Mouse (Mus musculus) spleen, postnatal 10 days (tissue): Measurements from ENCODE around the gene Vps13d.

Experiments
- DNase-seq, 2 experiments: peaks; one replicate each; pipeline ENCODE4 v3.0.0; 2021 to 2022; ENCODE audit warnings: low spot score in 2 of 2

Vps13d gene

DNA sequence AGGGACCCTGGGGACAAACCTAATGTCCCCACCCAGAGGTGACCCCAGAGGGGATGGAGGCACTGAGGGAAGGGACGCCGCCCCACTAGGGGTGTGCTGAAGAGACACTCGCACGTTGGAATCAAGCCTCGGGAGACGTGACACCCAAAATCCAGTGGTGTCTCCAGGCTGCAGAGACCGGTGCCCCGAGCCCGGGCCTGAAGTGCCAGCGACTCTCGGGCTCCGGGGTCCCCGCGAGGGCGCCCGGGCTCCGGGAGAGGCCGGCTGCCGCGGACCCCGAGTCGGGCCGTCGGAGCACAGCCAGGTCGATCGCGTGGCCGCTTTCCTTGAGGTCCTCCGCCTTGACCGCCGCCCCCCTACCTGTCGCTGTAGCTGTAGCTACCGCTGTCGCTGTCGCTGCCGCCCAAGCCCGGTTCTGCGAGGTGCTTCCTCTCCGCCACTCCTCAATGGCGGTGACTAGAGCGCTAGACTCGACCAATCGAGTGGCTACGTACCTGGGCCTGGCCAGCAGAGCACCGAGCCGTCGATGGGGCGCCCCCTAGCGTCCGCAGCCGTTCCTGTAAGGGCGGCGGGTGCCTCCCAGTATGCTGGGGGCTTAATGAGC, at the start of gene Vps13d:
Gene Vps13d (minus strand): TSS at position 447 of the 604 bp plus-strand sequence.
- peak; percentile 93 to 97 for DNase-seq

DNA sequence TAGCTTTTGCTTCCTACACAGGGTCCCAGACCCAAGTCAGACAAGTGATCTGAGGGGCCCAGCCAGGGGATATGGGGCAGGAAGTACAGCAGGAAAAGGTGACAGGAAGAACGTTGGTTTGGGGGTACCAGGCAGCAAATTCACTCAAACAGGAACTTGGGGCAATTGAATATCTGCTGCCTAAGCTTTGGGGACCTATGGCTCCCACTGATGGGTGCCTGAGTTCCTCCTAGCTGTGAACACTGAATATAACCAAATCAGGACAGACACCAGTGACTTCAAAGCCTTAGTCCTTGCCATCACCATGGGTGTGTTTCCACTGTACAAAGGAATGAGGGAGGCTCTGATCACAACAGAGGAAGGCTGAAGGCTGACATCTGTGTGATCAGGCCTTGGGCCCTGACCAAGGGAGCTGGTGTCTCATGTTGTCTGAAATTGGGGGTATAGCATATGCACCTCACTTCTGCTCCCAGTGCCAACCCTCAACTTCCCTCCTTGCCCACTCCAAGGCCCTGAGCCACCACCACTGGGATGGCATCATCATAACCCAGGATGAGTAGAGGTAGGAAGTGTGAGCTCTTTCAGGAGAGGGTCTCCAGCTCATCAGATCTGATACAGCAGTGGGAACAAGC, 48.0 kb upstream of the Vps13d start:
- no peak for DNase-seq

DNA sequence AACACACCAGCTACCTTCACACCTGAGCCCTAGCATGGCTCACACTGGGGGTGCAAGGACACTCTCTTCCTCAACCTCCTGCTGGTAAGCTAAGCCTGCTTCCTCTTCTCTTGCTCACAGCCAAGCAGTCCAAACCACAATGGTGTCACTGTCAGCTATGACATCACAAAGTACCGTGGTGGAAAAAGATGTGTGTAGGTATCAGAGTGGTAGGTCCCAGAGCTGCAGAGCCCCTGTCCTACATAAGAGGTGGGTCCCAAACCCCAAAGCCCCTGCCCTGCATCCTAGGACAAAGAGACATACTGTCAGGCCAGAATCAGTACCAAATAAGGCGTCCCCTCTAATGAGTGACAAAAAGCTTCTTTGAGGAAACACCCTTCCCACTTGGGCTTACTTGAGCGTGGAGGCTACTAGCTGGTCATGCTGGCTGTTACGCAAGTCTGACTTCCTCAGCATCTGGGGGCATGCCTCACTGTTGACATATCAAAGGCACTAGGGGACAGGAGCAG, 46.0 kb upstream of the Vps13d start:
- DNase-seq, result peak in 1 of 2 experiments; percentile 43

DNA sequence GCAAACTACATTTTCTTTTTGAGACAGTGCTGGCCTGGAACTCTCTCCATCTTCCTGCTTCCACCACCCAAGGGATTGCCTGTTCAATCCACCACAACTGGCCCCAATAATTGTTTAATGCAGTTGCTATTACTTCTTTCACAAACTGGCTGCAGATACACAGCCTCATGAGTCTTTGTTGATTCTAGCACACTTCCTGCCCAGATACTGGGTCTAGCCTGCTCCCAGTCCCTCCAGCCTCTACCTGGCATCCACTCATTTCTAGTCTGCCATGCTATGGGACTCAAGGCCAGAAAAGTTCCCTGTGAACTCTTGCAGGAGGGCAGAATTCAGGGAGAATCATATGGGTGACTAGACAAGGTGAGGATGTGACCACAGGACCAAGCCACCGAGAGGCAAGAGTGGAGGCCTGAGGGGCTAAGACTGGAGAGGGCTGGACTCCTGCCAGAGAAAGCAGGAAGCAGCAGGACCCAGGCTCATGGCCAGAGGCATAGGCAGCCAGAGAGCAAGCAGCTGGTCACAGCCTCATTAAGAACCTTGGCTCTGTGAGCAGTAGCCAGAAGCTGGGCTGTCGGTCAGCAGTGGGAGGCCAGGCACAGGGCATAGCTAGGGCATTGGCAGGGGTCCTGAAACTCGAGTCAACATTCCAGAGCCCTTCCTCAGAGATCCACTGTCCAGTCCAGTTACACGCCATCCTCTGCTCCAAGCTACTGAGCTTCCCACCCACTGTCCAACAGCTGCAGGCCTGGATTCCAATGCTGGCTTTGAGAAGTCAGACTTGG, 44.4 kb upstream of the Vps13d start:
- peak in 1 of 2 experiments; percentile 32 for DNase-seq

DNA sequence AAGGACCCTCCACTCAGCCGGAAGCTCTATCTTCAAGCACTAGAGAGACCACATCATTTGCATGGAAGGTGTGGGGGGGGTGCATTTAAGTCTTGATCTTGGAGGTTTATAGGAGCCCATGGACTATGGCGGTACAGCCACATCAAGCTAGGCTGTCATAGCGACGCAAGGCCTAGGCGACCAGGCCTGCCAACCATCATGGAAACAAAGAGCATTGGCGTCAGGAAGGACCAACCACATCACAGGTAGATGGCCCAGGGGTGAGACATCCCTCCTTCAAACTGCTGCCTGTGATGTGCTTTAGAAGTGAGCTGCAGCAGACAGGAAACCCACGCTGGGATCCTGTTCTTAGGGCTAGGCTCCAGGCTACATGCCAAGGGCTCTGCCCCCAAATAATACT, 41.2 kb upstream of the Vps13d start:
- no peak for DNase-seq

DNA sequence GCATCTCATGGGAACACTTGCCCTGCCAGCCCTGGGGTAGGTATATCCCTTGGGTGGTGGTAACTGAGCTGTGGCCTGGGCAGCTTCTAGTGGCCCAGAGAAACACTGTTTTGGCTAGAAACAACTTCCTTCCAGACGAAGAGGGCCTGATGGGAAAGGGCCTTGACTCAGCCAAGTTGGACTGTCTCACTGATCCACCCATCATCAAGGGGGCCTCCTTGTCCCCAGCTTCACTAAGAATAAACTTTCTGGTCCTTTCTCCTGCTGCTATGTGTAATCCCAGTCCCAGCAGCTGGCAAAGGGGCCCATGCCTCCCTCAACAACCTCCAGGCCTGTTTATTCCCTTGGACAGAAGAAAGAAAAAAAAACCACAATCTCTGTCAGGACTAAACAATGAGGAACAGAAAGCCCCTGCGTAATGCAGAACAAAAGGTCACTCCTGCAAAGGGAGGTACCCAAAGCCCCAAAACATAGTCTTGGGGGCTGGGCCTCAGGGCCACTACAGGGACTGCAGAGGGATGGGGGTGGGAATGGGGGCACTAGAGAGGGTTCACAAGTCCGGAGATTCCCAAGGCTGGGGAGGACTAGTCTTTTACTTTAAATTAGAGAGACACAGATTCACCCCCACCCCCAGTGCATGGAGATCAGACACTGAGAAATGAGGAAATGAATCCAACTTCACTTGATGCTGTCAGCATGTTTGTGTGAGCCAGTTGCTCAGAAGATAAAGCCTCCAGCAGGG, 38.9 kb upstream of the Vps13d start:
- no peak for DNase-seq

DNA sequence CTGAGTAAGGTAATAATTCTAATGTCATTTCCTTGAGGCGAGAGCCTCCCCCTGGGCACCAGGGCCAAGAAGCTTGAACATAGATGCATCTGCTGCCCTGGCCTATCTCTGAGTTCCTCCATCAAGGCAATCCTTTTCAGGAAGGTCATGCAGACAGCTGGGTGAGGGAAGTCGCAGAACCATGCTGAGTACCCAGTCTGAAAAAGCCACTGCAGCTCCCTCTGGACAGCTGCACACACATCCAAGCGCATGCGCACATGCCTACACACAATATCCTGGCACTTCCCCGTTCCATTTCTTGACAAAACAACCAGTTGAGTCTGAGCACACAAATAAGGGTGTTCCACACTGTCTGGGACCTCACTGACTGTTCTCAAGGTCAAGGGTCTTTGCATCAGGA, 36.9 kb upstream of the Vps13d start:
- DNase-seq, result no peak

DNA sequence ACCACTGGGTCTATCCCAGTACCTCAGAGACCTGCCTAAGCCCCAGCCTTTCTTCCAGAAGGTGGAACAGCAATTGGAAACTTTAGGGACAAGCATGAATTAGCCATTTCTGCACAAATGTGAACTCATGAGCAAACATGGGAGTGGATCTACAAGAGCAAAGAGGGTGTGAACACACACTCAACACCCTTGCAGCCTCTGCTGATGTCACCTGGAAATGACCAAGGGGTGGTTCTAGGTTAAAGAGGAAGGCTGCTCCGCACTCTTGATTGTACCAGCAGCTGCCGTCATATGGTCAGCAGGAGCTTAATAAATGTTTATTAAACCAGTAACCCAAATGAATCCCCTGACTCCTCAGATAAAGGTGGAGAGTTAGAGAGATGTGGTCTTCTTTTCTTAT, 35.8 kb upstream of the Vps13d start:
- no peak for DNase-seq

DNA sequence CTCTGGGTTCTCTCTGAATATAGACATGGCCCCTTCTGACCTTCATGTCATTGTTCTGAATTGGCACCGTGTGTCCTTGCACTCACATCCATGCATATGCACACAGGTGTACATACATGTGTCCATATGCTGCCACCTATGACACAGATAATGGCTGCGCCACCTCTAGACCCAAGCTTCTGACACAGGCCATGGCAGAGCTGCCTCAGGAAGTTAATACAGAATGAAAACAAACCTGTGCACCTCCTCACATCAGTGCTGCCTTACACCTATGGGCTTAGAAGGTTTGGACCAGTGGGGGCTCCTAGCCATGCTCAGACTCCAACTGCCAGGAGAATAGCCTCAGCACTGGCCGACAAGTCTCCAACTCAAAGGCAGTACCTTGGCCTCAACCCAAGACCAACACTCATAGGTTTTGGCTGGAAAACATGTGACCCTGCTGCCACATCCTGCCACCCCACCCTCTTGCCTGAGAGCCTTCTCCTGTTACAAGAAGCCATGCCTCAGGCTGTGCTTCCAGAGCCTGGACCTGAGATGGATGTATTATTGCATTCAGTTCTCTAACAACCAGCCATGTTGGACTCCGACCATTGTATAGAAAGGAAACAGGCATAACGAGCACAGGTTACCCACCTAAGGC, 34.8 kb upstream of the Vps13d start:
- DNase-seq, result no peak

DNA sequence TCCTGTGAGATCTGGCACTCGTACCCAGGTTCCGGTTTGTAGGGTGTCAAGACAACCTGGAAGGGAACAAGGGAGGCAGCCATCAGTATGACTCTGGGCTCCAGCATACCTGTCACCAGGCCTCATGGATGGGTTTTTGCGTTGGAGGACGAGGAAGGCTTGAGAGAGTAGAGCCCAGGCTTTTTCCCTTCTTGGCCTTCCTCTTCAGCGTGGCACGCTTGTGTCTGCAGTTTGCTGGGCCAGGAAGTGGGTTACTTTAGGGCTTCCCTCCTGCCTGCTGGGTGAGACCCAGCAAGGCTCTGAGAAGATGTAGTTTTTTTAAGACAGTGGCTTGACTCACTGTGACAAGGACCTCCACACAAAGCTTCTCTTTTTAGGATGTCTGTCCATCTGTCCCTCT, 34.2 kb upstream of the Vps13d start:
- DNase-seq, result no peak

DNA sequence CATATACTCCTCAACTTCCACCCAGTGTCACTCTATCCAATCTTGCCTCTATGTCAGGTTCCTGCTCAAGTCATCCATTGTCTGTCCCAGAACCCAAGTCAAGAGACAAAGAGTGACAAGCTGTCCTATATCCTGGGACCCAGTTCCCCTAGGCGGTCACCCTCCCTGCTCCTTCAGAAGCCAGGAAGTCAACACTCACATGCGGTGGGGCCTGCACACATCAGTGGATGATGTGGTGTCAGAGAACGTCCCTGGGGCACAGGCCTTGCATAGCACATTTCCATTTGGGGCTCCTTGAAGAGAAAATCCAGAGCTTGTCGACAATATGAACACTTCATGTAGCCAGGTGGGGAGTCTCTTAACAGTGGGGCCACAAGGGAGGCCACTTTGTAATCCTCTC, 29.8 kb upstream of the Vps13d start:
- no peak for DNase-seq

DNA sequence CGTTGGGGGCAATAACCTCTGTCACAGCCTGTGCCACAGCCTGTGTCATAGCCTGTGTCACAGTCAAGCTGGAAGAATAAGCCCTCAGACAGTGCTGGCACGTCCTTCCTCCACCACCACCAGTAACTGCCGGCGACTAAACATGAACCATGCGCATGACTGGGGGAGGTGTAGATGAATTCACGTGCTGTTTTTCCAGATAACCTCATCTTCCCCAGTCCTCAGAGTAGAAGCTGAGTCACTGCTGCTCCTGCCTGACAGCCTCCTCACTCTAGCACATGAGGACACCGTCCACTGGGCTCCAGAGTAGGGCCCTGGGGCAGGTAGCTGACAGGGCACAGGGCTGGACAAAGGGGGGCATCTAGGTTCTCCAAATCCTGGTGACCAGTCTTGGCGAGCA, 27.3 kb upstream of the Vps13d start:
- DNase-seq, result peak in 1 of 2 experiments; percentile 38

DNA sequence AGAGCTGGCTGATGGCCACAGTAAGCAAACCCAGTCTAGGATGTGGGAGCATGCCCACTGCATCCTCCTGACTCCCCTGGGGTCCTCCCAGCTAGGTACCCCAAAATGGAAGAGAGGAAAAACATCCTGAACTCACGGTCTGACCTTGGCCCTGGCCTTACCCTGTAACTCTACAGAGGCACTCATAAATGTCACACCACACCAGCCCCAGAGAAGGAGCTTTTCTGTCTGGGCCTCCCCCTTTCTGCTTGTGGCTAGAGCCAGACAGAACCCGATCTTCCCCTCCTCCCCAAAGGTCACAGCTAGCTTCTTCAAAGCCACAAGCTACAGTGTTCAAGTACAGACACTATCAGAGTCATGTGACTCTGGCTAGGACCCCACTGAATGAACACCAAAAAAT, 26.6 kb upstream of the Vps13d start:
- no peak for DNase-seq

DNA sequence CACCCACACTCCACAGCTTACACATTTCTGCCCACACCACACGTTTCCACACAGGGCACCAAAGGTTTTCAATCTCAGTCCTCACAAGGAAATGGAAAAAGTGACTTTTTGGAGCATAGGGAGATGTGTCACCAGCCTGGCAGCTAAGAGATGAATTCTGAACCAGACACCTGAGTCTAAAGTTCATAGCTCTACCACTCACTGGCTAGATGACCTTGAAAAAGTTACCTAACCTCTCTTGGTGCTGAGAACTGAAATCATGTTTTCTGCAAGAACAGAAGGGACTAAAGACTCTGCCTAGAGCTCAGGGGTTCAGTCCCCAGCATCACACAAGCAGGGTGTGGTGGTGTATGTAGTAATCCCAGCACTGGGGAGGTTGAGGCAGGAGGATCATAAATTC, 25.2 kb upstream of the Vps13d start:
- DNase-seq, result no peak

DNA sequence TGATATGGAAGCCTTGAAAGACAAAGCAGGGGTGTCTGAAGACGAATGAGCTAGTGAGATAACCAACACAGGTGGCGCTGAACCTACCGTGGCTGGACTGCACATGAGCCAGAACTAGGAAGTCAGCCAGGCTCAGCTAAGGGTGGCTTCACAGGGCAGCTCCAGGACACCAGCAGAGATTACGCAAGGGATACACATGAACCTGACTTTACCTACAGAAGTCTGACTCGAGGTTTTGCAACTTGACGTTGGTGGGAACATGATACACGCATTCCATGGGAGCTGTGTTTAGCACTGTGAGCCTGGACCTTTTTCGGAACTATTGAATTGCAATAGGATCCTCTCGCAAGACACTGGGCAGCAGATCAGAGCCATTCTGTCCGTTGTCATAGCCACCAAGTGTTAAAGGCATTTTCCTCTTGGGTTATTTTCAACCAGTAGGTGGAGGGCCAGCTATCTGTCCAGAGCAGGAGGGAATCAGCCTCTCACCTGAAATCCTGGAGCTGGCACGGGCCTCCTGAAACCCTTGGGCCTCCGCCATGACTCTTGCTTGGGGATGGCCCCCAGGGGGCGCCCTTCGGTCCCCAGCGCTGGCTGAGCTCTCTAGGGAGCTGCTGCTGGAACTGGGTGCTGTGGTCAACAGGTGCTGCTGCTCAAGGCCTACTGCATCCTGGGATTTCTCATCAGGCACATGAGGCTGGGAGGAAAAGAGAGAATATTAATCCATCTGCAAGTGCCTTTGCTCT, 24.6 kb upstream of the Vps13d start:
- peak; percentile 47 to 73 for DNase-seq

DNA sequence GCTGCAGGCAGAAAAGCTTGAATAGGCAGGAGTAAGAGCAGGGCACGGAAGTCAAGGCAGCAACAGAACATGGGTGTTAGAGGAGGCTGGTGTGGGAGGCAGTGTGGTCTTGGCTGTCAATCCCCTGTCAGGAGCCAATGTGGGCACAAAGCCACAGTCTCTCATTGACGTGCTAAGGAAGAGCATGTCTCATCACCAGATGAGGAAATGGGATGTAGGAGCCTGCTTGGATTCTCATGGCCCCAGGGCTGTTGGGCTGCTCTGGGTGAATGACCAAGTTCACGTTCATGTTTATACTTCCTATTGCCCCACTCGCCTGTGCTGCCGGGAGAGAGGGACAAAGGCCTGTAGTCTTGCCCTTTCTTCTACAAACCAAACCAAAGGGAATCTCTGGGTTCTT, 23.0 kb upstream of the Vps13d start:
- DNase-seq, result no peak

DNA sequence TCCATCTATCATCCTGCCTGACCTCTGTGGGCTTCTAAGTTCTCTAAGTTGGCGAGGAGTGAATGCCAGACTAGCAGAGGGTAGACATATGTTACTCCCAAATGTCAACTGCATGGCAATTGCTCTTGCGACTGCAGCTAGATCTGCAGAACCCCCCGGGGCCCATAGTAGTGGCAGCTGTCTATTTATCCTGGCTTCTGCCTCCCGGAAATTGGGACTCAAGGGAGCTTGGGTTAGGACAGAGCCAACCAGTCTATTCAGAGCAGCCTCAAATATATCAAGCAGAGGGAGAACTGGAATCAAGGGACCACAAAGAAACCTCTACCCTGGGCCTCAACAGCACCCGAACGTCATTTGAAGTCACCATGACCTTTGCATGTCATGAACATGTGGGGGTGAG, 22.2 kb upstream of the Vps13d start:
- DNase-seq, result no peak

DNA sequence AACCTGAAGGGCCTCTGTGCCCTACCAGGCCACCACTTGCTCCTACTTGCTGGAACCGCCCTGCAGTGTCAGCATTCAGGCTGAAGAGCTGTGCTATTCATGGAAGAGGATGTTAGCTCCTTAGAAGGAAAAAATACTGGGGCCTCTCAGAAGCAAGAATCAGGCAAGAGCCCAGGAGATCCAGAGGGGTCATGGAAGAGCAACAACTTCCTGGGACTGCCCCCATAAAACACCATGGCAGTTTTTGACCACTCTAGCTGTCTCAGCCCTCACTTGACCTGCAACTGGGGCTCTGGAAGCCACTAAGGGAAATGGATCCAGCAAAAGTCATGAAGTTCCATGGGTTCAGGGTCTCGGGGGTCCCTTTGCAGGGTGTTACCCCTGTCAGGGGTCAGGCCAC, 20.6 kb upstream of the Vps13d start:
- DNase-seq, result no peak

DNA sequence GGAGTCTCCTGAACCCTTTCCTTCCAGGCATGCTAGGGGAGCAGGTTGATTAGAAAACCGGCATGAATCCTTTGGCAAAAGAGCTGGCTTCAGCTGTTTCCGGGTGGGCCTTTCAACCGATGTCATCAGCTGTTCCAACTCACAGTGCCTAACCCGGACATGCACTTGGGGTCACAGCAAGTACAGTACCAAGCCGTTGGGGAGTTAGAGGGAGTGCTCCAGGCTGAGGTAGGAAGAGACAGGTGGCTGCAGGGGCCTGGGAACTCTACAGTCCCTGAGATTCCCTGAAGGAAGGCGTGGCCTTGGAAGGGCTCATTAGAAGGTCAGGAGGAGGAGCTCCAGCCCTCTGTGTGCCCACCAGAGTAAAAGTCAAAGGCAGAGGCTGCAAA, 20.0 kb upstream of the Vps13d start:
- DNase-seq, result peak in 1 of 2 experiments; percentile 17

DNA sequence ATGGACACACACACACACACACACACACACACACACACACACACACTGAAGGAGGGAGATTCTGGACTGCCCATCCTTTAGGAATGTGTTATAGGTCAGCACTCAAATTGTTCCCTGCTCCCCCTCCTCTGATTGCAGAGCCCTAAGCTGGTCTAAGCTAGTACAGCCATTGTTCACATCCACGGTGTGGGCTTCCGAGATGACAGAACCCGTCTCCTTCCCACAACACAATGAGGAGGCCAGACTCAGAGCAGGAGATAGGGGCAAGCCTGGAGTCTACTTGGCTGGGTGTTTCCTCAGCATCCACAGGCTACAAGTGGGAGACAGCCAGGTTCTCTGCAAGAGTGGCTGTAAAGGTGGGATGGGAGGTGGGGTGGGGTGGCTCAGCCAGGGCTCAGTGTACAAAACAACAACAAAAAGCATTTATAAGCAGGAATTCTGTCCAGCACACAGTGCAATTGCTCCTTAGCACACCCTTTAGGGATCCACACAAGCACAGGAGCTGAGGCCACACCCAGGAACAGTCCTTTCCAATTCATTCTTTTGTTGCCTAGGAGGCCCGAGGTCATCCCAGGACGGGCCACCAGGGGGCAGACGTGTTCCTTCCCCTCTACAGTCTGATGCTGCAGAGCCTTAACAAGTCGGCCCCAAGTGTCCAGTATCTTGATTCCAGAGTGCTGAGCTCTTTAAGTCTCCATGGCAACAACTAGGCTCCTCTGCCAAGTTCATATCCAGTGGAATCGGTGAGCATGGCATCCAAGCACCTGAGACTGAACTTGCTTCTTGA, 19.4 kb upstream of the Vps13d start:
- DNase-seq, result peak; percentile 89 to 94
